Mouse (Mus musculus) erythroblast, embryonic 14.5 days (primary cell): ENCODE data around the gene Mn1.

ENCODE experiments used
- GATA1 ChIP-seq: IDR thresholded peaks from 2 replicates; pipeline ENCODE4 v1.6.1; 2012; ENCODE audit warnings: low read length, inconsistent platforms, mixed read lengths
- TAL1 ChIP-seq: IDR thresholded peaks from 3 replicates; pipeline ENCODE4 v1.6.1; 2012; ENCODE audit warnings: low read length, inconsistent platforms, mixed read lengths

- TF ChIP-seq GATA1 = no peak
- TF ChIP-seq TAL1 = no peak
Observed at GRCm38 (mm10) chr5:111431007-111431730, 14.0 kb downstream of the Mn1 start.
